Mouse (Mus musculus) stomach, embryonic 15.5 days (tissue): ENCODE results near the gene Col4a1. TPM values are rescaled to one million over a fixed set of nuclear protein-coding genes. Genes with fewer than 3 reads are reported as not detected.
A peak's percentile ranks its signal among the peaks of the same experiment; 100 is the strongest.

Experiments used
- ATAC-seq: fragments of 200-750 bp; cut with Nextera tagmentation; 2 replicates; pipeline ENCODE4 v1.8.0; 2017; ENCODE audit warnings: low read depth, moderate number of reproducible peaks, moderate TSS enrichment; ENCODE audit not compliant: insufficient read depth, low FRiP score
- H3K27ac ChIP-seq: fragments of 300-500 bp; sonication (generic); 2 replicates; pipeline ENCODE4 v1.5.1; 2015; ENCODE audit warnings: mild to moderate bottlenecking, inconsistent platforms
- H3K27me3 ChIP-seq: fragments of 300-500 bp; sonication (generic); replicated peaks from 2 replicates; pipeline ENCODE4 v1.6.1; 2015; ENCODE audit warnings: inconsistent platforms
- H3K36me3 ChIP-seq: fragments of 300-500 bp; sonication (generic); 2 replicates; pipeline ENCODE4 v1.6.1; 2015; ENCODE audit warnings: inconsistent platforms
- H3K4me1 ChIP-seq: fragments of 300-500 bp; sonication (generic); 2 replicates; pipeline ENCODE4 v1.6.1; 2015; ENCODE audit warnings: inconsistent platforms
- H3K4me2 ChIP-seq: fragments of 300-500 bp; sonication (generic); 2 replicates; pipeline ENCODE4 v1.6.1; 2015; ENCODE audit warnings: mild to moderate bottlenecking, inconsistent platforms
- H3K4me3 ChIP-seq: fragments of 300-500 bp; sonication (generic); replicated peaks from 2 replicates; pipeline ENCODE4 v1.5.1; 2015; ENCODE audit warnings: inconsistent platforms
- H3K9ac ChIP-seq: fragments of 300-500 bp; sonication (generic); 2 replicates; pipeline ENCODE4 v1.6.1; 2015; ENCODE audit warnings: inconsistent platforms
- H3K9me3 ChIP-seq: fragments of 300-500 bp; sonication (generic); 2 replicates; pipeline ENCODE4 v1.6.1; 2016; ENCODE audit warnings: inconsistent platforms
- WGBS: fragments of 180-500 bp; shearing (Covaris S2); methylation state at CpG from one replicate; pipeline ENCODE4 v1.1.7; 2015; 5-methylcytosine and 5-hydroxymethylcytosine counted together
- polyA plus RNA-seq: library from polyadenylated mRNA; unstranded; fragments of >200 nt; fragmentation: Nextera tagmentation; extraction: Ambion mirVana; gene quantifications from 2 replicates; pipeline ENCODE4 v1.2.1, GENCODE M21; 2015

The Col4a1 gene
- polyA plus RNA-seq = 191 and 208 TPM in 2 replicates

DNA sequence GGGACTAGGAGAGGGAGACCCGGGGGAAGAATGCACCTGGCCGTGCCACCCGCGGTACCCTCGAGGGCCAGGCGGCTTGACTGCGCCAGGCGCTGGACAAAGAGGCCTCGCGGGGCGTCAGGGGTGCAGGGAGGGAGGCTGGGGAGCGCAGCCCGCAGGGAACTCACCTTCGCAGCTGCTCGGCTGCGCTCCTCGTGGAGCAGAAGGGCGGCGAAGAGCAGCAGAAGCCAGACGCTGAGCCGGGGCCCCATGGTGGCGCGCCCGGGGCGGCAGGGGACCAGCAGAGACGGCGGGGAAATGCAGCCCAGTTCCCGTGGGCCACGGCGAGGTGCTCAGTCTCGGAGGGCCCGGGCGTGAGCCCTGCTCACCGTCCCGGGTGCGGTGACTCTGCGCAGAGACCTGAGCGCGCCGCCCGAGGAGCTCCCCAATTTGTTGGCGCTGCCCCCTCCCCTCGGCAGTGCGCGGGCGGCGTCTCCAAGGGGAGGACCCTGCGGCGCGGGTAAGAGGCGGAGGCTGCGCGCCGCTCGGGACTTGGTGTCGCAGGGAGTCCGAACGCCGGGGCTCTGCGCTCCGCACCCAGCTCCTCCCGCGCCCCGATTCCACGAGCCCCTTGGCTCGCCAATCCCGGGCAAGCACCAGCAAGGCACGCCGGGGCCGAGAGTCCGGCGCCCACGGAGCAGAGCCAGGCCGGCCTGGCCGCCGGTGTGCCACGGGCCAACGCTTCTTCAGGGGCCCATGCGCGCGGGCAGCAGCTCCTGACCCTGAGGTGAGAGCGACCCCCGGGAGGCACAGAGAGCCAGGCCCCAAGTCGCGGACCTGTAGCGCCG is at the start of gene Col4a1, which contains the start of gene Col4a2:
TSS of gene Col4a1 (minus strand) at position 478 of the 827 bp plus-strand sequence.
TSS of gene Col4a2 (plus strand) at position 457 of the 827 bp plus-strand sequence.
- Histone ChIP-seq H3K4me1 (peaks cover 20% of the 10 kb centered on the region), H3K27ac (peak within 1 kb of the TSS; percentile 89), H3K9me3 (no peaks in the 10 kb centered on the region), H3K36me3 (no peaks in the 10 kb centered on the region), H3K9ac (peak within 1 kb of the TSS; percentile 80), H3K4me3 (peak within 1 kb of the TSS; percentile 57), H3K27me3 (no peaks in the 10 kb centered on the region), H3K4me2 (peak within 1 kb of the TSS; percentile 72)
- peak; percentile 78 for ATAC-seq
- WGBS = under 1% methylated on average over 78 of the region's 87 CpGs

DNA sequence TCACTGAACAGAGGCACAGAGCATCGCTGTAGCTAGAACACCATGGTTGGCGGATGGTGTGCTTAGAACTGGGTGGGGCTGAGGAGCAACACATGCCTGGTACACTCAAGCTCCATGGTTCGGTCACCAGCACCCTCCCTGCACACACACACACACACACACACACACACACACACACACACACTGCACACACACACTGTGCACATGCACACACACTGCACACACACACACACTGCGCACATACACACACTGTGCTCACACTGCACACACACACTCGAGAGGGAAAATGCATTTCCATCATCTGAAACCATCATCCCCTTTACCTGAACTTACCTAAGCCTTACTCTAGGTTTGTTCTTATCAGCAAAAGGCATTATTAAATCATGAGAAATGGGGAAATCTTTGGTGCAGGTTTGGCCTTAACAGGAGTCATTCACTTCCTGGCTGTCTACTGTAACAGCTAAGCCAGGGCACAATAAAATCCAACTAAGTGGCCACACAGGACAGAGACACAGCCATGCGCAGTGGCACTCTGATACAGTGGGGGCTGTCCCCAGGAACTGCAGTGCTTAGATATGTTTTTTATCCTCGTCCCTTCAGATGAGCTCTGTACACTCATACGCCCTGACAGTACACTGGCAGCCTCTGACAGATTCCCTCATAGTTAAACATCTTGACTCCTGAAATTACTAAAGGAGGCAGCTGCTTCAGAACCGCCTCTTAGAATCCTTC is 49.1 kb upstream of the Col4a1 start:
- WGBS = 58% methylated on average over 9 of the region's 9 CpGs
- no peak overlapping the region for H3K9ac ChIP-seq
- H3K27me3 ChIP-seq = no peaks in the 10 kb centered on the region
- H3K9me3 ChIP-seq = no peaks in the 10 kb centered on the region
- no peak overlapping the region for H3K4me3 ChIP-seq
- H3K4me1 ChIP-seq = peaks cover 14% of the 10 kb centered on the region
- H3K36me3 ChIP-seq = no peaks in the 10 kb centered on the region
- ATAC-seq = no peak
- no peak overlapping the region for H3K4me2 ChIP-seq
- H3K27ac ChIP-seq = peak overlapping the region; percentile 62

DNA sequence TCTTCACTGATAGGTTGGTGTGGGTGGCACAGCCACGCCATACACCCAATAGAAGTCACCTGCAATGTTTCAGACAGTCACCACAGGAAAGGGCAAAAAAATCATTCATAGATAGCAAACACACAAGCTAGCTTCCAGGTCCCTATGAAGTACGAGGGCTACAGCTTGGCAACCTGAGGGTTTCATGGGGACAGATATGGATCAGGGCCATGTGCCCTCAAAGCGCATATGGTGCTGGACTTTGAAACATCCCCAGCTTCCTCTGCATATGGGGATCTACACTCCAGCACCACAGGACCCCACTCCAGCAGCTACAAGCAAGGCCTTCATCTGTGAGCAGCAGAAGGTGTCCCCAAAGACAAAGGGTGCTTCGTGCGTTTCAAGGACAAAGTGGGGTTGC is 47.2 kb upstream of the Col4a1 start:
- H3K36me3 ChIP-seq = no peaks in the 10 kb centered on the region
- H3K9me3 ChIP-seq = no peaks in the 10 kb centered on the region
- peaks cover 16% of the 10 kb centered on the region for H3K4me1 ChIP-seq
- H3K27me3 ChIP-seq = no peaks in the 10 kb centered on the region
- no peak overlapping the region for H3K9ac ChIP-seq
- H3K4me3 ChIP-seq = no peak overlapping the region
- WGBS = 86% methylated on average over 5 of the region's 5 CpGs
- no peak overlapping the region for H3K4me2 ChIP-seq
- no peak for ATAC-seq
- no peak overlapping the region for H3K27ac ChIP-seq

DNA sequence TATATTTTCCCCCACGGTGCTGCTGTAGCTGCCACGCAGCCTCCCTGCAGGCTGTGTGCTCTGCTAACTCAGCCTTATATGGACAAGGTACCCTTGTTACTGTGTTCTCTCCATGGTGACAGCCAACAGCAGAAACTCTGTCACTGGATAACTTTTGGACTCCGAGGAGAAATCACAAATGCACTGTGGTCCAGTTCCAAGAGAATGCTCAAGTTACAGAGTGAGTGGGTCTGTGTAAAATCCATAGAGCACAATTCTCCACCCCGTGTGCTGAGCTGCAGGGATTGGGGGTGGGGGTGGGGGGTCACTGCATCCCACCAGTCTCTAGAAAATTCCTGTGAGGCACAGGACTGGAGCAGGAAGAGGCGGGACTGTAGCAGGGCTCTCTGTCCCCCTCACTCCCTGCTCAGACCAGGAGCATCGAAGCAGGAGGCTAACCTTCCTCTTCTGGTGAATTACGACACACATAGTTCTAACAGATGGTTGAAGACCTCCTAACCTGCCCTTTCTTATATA is 45.4 kb upstream of the Col4a1 start:
- no peak overlapping the region for H3K4me2 ChIP-seq
- H3K27ac ChIP-seq = peak overlapping the region; percentile 76
- peak; percentile 71 for ATAC-seq
- no peaks in the 10 kb centered on the region for H3K27me3 ChIP-seq
- no peaks in the 10 kb centered on the region for H3K36me3 ChIP-seq
- H3K9ac ChIP-seq = no peak overlapping the region
- peaks cover 16% of the 10 kb centered on the region; the same call in 1 of the 2 replicates for H3K4me1 ChIP-seq
- H3K4me3 ChIP-seq = no peak overlapping the region
- H3K9me3 ChIP-seq = no peaks in the 10 kb centered on the region
- 24% methylated on average over 7 of the region's 7 CpGs for whole genome bisulfite sequencing

DNA sequence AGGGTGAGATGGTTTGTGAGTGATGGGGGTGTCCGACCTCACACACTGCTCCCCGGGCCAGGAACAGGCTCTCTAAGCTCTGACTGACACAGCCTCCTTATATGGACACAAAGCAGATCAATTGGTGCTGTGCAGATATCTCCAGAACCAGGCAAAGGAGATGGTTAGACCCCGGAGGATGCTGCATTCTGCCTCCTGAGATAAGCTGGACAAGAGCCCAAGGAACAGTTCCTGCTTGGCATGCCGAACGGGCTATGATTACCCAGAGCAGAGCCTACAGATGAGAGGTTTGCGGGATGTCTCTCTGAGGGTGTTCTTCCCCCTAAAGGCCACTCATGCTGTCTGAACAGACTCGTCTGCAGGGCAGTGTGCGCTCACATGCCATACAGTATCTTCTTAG is 44.1 kb upstream of the Col4a1 start:
- Histone ChIP-seq H3K9me3 (no peaks in the 10 kb centered on the region), H3K4me3 (no peak overlapping the region), H3K36me3 (no peaks in the 10 kb centered on the region), H3K27ac (peak overlapping the region; percentile 76), H3K27me3 (no peaks in the 10 kb centered on the region), H3K4me2 (no peak overlapping the region), H3K4me1 (peaks cover 13% of the 10 kb centered on the region; the same call in 1 of the 2 replicates), H3K9ac (no peak overlapping the region)
- ATAC-seq = no peak
- WGBS = 57% methylated on average over 8 of the region's 8 CpGs

DNA sequence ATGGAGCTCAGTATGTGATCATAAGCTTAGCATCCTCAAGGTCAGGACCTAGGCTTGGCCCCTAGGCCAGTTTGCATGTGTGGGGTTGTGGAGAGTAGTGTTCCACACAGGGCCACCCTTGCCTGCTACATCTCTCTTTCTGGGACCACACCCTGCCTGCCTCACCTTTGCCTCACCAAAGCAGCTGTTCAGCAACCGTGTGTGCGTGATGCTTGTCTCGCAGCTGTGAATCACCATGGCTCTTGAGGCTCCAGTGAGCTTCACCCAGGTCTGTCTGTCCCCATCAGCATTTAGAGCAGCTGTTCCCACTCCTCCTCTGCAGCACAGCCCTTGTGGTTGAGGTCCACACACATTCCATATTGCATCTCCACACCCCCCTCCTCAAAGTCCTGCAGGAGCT is 43.3 kb upstream of the Col4a1 start:
- Histone ChIP-seq H3K9ac (no peak overlapping the region), H3K4me3 (no peak overlapping the region), H3K4me1 (peaks cover 13% of the 10 kb centered on the region), H3K36me3 (no peaks in the 10 kb centered on the region), H3K27ac (no peak overlapping the region), H3K4me2 (no peak overlapping the region), H3K27me3 (no peaks in the 10 kb centered on the region), H3K9me3 (no peaks in the 10 kb centered on the region)
- no peak for ATAC-seq
- WGBS = 80% methylated on average over 3 of the region's 3 CpGs

DNA sequence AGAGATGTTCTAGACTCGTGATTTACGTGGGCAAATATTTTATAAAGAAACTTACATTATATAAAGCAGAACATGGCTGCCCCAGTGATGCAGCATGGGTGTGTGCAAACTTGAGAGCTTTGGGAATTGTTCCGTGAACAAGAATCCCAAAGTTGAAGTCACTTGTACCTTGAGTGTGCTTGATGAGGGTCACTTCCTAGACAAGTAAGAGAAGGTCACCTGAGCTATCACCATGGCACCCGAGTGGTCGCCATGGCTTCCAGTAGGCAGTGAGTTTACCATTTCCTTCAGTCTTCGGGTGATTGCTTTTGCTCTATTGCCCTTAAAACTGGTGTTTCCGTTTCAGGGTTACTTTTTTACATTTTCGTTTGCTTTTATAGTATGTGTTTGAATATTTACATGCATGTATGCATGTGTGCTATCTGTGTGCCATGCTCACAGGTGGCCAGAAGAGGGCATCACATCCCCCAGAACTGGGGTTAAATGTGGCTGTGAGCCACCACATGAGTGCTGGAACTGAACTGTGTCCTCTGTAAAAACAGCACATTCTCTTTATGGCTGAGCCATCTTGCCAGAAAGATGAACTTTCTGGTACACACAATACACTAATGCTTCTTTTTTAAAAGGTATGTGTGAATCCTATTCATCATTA is 42.3 kb upstream of the Col4a1 start:
- H3K36me3 ChIP-seq = no peaks in the 10 kb centered on the region
- peaks cover 7% of the 10 kb centered on the region; the same call in 1 of the 2 replicates for H3K4me1 ChIP-seq
- H3K9me3 ChIP-seq = no peaks in the 10 kb centered on the region
- 87% methylated on average over 8 of the region's 8 CpGs for WGBS
- H3K27me3 ChIP-seq = no peaks in the 10 kb centered on the region
- no peak overlapping the region for H3K27ac ChIP-seq
- H3K9ac ChIP-seq = no peak overlapping the region
- H3K4me2 ChIP-seq = no peak overlapping the region
- ATAC-seq = no peak
- no peak overlapping the region for H3K4me3 ChIP-seq

DNA sequence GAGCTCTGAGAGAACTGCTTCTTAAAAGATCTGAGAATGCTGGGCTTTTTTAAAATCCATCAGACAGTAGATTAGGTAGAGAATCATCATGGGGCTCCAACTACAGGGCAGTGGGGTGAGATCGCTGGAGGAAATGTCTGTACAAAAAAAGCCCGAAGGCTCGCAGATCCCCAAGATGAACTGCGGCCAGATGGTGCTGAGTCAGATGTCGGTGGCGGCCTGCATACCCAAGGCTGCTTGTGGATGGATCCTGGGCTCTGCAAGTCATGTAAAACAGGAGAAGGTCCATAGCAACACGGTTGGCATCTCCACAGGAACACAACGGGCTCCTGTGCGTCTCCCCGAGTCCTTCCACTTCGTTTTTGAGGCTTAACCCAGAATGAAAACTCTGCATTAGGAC is 39.9 kb upstream of the Col4a1 start:
- ATAC-seq = no peak
- Histone ChIP-seq H3K4me3 (no peak overlapping the region), H3K27ac (no peak overlapping the region), H3K4me1 (peaks cover 9% of the 10 kb centered on the region; the same call in 1 of the 2 replicates), H3K9me3 (no peaks in the 10 kb centered on the region), H3K9ac (no peak overlapping the region), H3K36me3 (no peaks in the 10 kb centered on the region), H3K27me3 (no peaks in the 10 kb centered on the region), H3K4me2 (no peak overlapping the region)
- 69% methylated on average over 11 of the region's 11 CpGs for WGBS

DNA sequence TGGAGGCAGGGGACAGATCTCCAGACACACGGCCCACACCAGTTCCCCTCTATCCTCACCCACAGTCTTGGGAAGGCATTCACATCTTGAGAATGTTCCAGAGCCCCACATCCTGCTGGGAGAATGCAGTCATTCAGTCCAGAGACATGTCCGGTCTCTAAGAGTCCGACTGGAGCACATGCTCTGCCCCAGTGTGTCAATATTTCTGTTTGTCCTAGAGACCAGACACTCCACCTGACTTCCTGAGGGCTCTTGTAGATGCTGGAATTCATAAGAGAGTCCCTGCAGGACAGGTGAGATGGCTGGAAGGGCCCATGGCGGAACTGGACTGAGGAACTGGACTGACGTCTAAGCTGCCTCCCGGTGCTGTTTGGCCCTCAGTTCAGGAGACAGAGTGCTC is 38.7 kb upstream of the Col4a1 start:
- Histone ChIP-seq H3K4me1 (peaks cover 7% of the 10 kb centered on the region; the same call in 1 of the 2 replicates), H3K9ac (no peak overlapping the region), H3K4me2 (no peak overlapping the region), H3K36me3 (no peaks in the 10 kb centered on the region), H3K27ac (no peak overlapping the region), H3K4me3 (no peak overlapping the region), H3K27me3 (no peaks in the 10 kb centered on the region), H3K9me3 (no peaks in the 10 kb centered on the region)
- ATAC-seq = no peak
- 77% methylated on average over 6 of the region's 6 CpGs for WGBS

DNA sequence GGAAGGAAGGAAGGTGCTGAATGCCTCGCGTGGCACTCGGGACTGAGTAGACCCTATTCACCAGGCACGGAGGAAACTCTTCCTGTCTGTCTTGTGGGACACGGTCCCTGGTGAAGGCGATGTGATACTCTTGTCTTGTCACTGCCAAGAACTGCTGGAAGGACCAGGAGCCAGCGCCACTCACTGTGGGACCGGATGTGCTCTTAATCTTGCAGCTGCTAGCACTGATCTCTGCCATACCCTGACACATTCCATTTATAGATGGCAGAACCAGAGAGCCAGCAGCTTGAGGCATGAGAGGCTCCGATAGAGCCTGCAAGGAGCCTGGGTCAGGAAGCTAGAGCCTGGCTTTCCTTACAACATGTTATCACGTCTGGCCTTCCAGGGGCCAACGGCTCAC is 36.0 kb upstream of the Col4a1 start:
- H3K27ac ChIP-seq = no peak overlapping the region
- H3K4me1 ChIP-seq = peaks cover 13% of the 10 kb centered on the region; the same call in 1 of the 2 replicates
- H3K27me3 ChIP-seq = no peaks in the 10 kb centered on the region
- no peak overlapping the region for H3K4me3 ChIP-seq
- no peak for ATAC-seq
- H3K9me3 ChIP-seq = no peaks in the 10 kb centered on the region
- 74% methylated on average over 11 of the region's 11 CpGs for WGBS
- H3K4me2 ChIP-seq = no peak overlapping the region
- no peak overlapping the region for H3K9ac ChIP-seq
- H3K36me3 ChIP-seq = no peaks in the 10 kb centered on the region

DNA sequence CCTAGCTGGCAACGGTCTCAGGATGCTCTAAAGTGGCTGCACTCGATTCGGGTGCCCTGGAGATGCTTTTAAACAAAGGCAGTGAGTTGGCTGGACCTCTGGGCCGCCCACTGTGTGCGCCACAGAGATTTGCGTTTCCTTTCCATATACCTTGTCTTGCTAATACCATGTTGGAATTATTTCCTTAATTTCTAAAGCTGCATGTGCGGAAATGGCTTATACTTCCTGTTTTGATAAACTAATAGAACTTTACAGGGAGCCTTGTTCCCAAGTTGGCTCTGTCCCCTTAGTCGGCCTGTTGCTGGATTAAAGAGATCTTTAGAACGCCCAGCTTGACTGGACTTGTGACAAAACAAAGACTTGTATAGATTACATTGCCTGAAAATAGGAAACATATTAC is 35.1 kb upstream of the Col4a1 start:
- H3K9me3 ChIP-seq = no peaks in the 10 kb centered on the region
- 68% methylated on average over 9 of the region's 9 CpGs for WGBS
- no peak overlapping the region for H3K9ac ChIP-seq
- no peaks in the 10 kb centered on the region for H3K27me3 ChIP-seq
- ATAC-seq = no peak
- H3K4me1 ChIP-seq = peaks cover 13% of the 10 kb centered on the region; the same call in 1 of the 2 replicates
- no peak overlapping the region for H3K4me3 ChIP-seq
- H3K27ac ChIP-seq = no peak overlapping the region
- H3K36me3 ChIP-seq = no peaks in the 10 kb centered on the region
- H3K4me2 ChIP-seq = no peak overlapping the region
